Mouse (Mus musculus) heart, postnatal 36 days (tissue): ENCODE results near the gene Slu7. TPM values are rescaled to one million over a fixed set of nuclear protein-coding genes. Genes with fewer than 3 reads are reported as not detected.

Experiments used
- DNase-seq, 2 experiments: peaks; one replicate each; pipeline ENCODE4 v3.0.0; 2021 to 2022
- intact Hi-C: fragments of 180-260 bp; cut with DNase I; formaldehyde crosslinking; loops from one replicate; pipeline ENCODE4 v1.15.1; 2025
- total RNA-seq, 2 experiments: library from RNA; stranded (reverse); gene quantifications; 2 replicates each; pipeline ENCODE4 v1.2.3; 2021

Gene Slu7
- total RNA-seq, 2 experiments from 2014 or later, result 27.4 to 31.4 TPM

- intact Hi-C loops, result no loop called here
- peak in 1 of 2 experiments; percentile 36 for DNase-seq
Measured at GRCm38 (mm10) chr11:43481672-43482522, 48.4 kb downstream of the Slu7 start.

DNA sequence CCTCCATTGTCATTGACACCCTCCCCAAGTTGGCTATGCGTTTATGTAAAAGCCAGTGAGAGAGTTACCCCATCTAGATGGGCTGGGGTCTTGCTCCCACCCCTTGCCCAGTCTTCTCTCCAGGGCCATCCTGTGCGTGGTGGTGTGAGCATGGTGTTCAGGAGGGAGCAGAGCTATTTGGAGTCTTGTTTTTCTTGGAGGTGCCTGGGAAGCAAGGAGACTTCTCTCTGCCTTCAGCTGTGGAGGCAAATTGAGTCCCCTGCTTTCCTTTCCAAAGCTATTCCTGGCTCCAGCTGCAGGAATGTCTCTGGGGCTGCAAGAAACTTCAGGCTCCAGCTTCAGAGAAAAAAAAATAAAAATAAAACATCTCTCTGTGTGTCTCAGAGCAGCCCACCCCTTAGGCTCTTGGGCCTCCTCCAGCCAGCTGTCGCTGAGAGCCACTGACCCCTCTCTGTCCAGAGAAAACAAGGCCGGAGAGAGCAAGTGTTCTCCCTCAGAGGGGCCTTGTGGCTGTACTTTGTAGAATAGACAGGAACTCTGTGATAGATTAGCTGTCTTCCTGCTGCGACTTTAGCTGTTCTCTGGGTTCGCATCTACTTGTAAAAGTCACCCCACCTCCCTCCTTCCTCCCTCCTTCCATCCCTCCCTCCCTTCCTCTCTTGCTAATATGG lies 49.7 kb downstream of the Slu7 start:
- intact Hi-C loops, result no loop called here
- DNase-seq, result peak; percentile 42 to 48

DNA sequence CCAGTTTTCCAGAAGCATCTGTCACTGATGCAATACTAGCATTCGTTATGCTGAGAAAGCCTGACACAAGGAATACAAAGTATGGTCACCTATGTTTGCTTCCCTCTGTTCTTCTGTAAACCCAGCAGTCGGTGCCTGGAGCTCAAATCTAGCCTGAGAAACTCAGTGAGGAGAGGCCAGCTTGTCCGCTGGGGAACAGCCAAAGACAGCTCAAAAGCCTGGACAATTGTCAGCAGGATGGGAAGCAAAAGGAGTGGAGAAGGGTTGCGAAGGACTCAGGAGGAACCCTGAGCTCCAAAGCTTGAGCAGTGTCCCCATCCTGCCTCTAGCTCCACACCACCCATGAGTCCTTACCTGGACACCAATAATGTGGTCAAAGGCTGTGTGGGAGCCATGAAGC lies 50.5 kb downstream of the Slu7 start:
- intact Hi-C loops, result no loop called here
- no peak for DNase-seq

GRCm38 (mm10) chr11:43484652-43485051 lies 51.1 kb downstream of the Slu7 start:
- no peak for DNase-seq
- intact Hi-C loops, result no loop called here

DNA sequence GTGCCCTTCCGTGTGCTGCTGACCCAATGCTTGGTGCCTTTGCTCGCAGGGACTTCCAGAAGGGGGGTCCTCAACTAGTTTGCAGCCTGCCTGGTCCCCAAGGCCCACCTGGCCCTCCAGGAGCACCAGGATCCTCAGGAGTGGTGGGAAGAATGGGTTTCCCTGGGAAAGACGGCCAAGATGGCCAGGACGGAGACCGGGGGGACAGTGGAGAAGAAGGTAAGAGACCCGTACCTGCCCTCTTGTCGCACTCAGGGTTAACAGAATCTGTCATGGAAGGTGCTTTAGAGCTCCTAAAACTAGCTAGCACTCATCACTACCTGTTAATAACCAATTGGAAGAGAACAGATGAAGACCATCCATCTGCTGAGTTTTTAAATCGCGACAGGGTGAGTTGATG lies 52.3 kb downstream of the Slu7 start:
- intact Hi-C loops, result no loop called here
- DNase-seq, result no peak

- DNase-seq, result peak; percentile 79 to 86
- intact Hi-C loops, result loop anchor here (1.0 kb wide), 1 partner anchor 39 kb away; no protein-coding TSS in a partner anchor
Measured at GRCm38 (mm10) chr11:43492663-43493062, 59.1 kb downstream of the Slu7 start.

GRCm38 (mm10) chr11:43493815-43494409 lies 60.4 kb downstream of the Slu7 start:
- intact Hi-C loops, result loop anchor here (1.0 kb wide), 3 partner anchors 62 to 119 kb away; no protein-coding TSS in a partner anchor
- peak; percentile 76 to 81 for DNase-seq

DNA sequence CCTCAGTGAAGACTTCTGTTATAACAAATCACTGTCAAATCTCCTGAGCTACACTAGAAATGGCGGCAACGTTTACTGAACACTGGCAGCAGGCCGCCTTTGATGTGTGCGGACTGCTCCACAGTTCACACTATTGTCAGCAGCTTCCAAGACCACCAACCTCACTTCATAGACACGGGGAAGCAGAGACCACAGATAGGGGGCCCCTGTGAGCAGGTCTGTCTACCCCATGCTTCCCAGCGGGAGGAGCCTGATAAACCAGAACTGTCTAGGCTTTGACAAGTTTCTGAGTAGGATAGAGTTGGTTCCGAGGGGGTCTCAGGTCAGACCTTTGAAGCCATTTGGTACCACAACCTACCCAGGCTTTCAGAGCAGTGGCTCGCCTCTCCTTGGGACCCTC lies 61.5 kb downstream of the Slu7 start:
- no peak for DNase-seq
- intact Hi-C loops, result no loop called here

DNA sequence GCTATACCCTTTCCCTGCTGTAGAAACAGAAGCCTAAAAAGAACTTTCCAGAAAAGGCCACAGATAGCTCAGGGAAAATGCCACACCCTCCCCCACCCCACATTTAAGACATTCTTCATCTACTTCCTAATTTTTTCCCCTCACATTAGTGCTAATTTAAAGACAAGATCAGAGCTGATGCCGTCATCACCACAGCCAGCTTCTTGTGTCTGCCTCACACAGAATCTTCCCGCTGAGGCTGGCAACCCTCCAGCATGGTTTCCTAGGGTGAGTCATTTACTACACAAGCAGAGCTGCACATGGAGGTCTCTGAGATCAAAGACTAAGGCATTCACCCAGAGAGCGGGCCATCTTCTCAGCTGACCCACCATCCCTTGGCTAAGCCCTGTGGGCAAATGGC lies 62.0 kb downstream of the Slu7 start:
- peak; percentile 39 to 55 for DNase-seq
- intact Hi-C loops, result no loop called here

Other genes with a start within 250 kb of the Slu7 start
- gene Pttg1, start 7.5 kb upstream of the Slu7 start, total RNA-seq, result 10 to 100 TPM; 77.7 to 78.6 TPM
- 1 to 10 TPM; 5.5 to 6.2 TPM for gene C1qtnf2, start 40.5 kb downstream of the Slu7 start, total RNA-seq
- 1 to 10 TPM; 1.6 to 2.5 TPM for gene Ccnjl, start 95.0 kb downstream of the Slu7 start, total RNA-seq
- under 1 TPM; 0.39 to 0.60 TPM for gene 4933415A04Rik, start 153.3 kb downstream of the Slu7 start, total RNA-seq
- gene Fabp6, start 167.8 kb downstream of the Slu7 start, total RNA-seq, result not detected
- gene Pwwp2a, start 248.3 kb downstream of the Slu7 start, total RNA-seq, result 10 to 100 TPM; 18.9 to 19.9 TPM